Mouse (Mus musculus) liver, embryonic 14.5 days (tissue): ENCODE results near the gene Ttll6.

Experiments used
- CTCF ChIP-seq: IDR thresholded peaks from 2 replicates; pipeline ENCODE4 v1.5.1; 2016; ENCODE audit warnings: antibody characterized with exemption, low read depth, control low read depth
- EP300 ChIP-seq: IDR thresholded peaks from 2 replicates; pipeline ENCODE4 v1.6.1; 2016; ENCODE audit warnings: antibody characterized with exemption, low read depth

DNA sequence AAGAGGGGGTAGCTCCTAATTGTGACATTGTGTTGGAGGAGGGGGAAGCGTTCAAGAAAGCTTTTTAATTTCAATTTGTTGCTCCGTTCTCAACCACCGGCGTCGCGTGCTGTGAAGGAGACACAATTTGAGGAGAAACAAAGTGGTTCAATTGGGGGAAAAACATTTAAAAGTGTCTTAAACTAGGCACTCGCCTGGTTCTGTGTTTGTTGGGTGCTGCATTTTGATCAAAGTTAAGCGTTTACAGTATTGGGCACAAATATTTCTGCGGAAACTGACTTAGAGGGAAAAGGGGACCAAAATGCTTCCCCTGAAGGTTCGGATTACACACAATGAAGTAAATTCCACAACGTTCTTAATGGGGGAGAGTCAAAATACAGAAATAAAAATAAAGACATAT is 70.8 kb downstream of the Ttll6 start:
- TF ChIP-seq CTCF (no peak), EP300 (no peak)
